ENCODE assay signal across 7 mouse cellular contexts in genomic region chr3:134239321-134239970, GRCm38 (mm10). TPM values are rescaled to one million over a fixed set of nuclear protein-coding genes. Genes with fewer than 3 reads are reported as not detected.
DNase-seq lines count a peak whose midpoint lies in the region; ATAC-seq lines count a peak whose summit lies in the region.

No protein-coding gene starts in this region.

- WGBS in intestine, embryonic 15.5 days = under 1% methylated on average over 37 of the region's 51 CpGs
- under 1% methylated on average over 44 of the region's 51 CpGs for WGBS in midbrain, embryonic 11.5 days
- WGBS in stomach, embryonic 14.5 days = 0% methylated on average over 46 of the region's 51 CpGs

- H3K4me2 ChIP-seq in intestine, embryonic 15.5 days (replicated peaks) = peak overlapping the region; percentile 95
- H3K4me2 ChIP-seq in midbrain, embryonic 11.5 days = peak overlapping the region; percentile 78
- peak overlapping the region; percentile 84 for H3K4me2 ChIP-seq in stomach, embryonic 14.5 days (replicated peaks; ENCODE audit: low read depth, low read length)

- H3K9ac ChIP-seq in intestine, embryonic 15.5 days = peak overlapping the region; percentile 54
- peak overlapping the region; percentile 76 for H3K9ac ChIP-seq in midbrain, embryonic 11.5 days (ENCODE audit: low read length)
- H3K9ac ChIP-seq in stomach, embryonic 14.5 days (replicated peaks; ENCODE audit: low read depth, low read length) = peak overlapping the region; percentile 79

- no peaks in the 10 kb centered on the region for H3K9me3 ChIP-seq in intestine, embryonic 15.5 days
- H3K9me3 ChIP-seq in midbrain, embryonic 11.5 days (ENCODE audit: control insufficient read depth, low read length) = no peaks in the 10 kb centered on the region
- H3K9me3 ChIP-seq in stomach, embryonic 14.5 days (ENCODE audit: control insufficient read depth, low read depth, low read length) = no peaks in the 10 kb centered on the region

- peak overlapping the region; percentile 70 for H3K4me3 ChIP-seq in intestine, embryonic 15.5 days (replicated peaks)
- peak overlapping the region; percentile 56 for H3K4me3 ChIP-seq in midbrain, embryonic 11.5 days (ENCODE audit: low read depth, low read length)
- H3K4me3 ChIP-seq in stomach, embryonic 14.5 days (ENCODE audit: low read depth, low read length) = peak overlapping the region; percentile 68

- H3K4me1 ChIP-seq in intestine, embryonic 15.5 days (replicated peaks) = peaks cover 7% of the 10 kb centered on the region; the same call in 1 of the 2 replicates
- H3K4me1 ChIP-seq in midbrain, embryonic 11.5 days (ENCODE audit: control insufficient read depth, insufficient read depth, low read length) = peaks cover 26% of the 10 kb centered on the region
- H3K4me1 ChIP-seq in stomach, embryonic 14.5 days (ENCODE audit: control insufficient read depth, insufficient read depth, low read length) = peaks cover 21% of the 10 kb centered on the region

- ATAC-seq in intestine, embryonic 15.5 days = peak; percentile 34
- ATAC-seq in midbrain, embryonic 11.5 days (ENCODE audit: low FRiP score) = peak; percentile 19
- no peak for ATAC-seq in stomach, embryonic 14.5 days (ENCODE audit: insufficient number of reproducible peaks, insufficient read depth, low FRiP score, low read depth)

- DNase-seq in adrenal gland, postnatal 10 days = peak; percentile 71
- peak; percentile 34 to 64 for DNase-seq in cerebellum, postnatal 4 days (ENCODE audit: low spot score in 2 of 2)
- DNase-seq in gastrocnemius, postnatal 25 days = peak; percentile 8
- peak; percentile 69 to 72 for DNase-seq in left cerebral cortex, postnatal 25 days (ENCODE audit: low spot score in 2 of 2)
- DNase-seq in midbrain, embryonic 11.5 days (ENCODE audit: low spot score, missing footprints) = peak; percentile 95

- no peaks in the 10 kb centered on the region for H3K36me3 ChIP-seq in intestine, embryonic 15.5 days
- peaks cover 3% of the 10 kb centered on the region; the same call in 1 of the 2 replicates for H3K36me3 ChIP-seq in midbrain, embryonic 11.5 days (ENCODE audit: control insufficient read depth, insufficient read depth, low read length)
- no peaks in the 10 kb centered on the region for H3K36me3 ChIP-seq in stomach, embryonic 14.5 days (ENCODE audit: control insufficient read depth, insufficient read depth, low read length)

- intact Hi-C loops in left cerebral cortex, postnatal 25 days (cut with DNase I) = loop anchor here (2.0 to 10.0 kb wide), 5 partner anchors 272 to 927 kb away; no protein-coding TSS in a partner anchor

- H3K27me3 ChIP-seq in intestine, embryonic 15.5 days (replicated peaks) = no peaks in the 10 kb centered on the region
- H3K27me3 ChIP-seq in midbrain, embryonic 11.5 days (ENCODE audit: control insufficient read depth, insufficient read depth, low read length) = no peaks in the 10 kb centered on the region
- H3K27me3 ChIP-seq in stomach, embryonic 14.5 days (ENCODE audit: control insufficient read depth, insufficient read depth, low read length) = no peaks in the 10 kb centered on the region

- H3K27ac ChIP-seq in intestine, embryonic 15.5 days = peak overlapping the region; percentile 82
- peak overlapping the region; percentile 96 for H3K27ac ChIP-seq in midbrain, embryonic 11.5 days (ENCODE audit: low read depth, low read length)
- peak overlapping the region; percentile 95 for H3K27ac ChIP-seq in stomach, embryonic 14.5 days (ENCODE audit: low read length)

RNA-seq across cellular contexts. Expression of gene Cxxc4, which starts 3.2 kb away (rescaled TPM):
- total RNA-seq in adrenal gland, postnatal 10 days (2021) = 1 to 10 TPM; 4.6 to 8.5 TPM
- under 1 TPM; 0.35 to 0.49 TPM for total RNA-seq in gastrocnemius, postnatal 25 days (2021)
- 2.8 and 3.8 TPM in 2 replicates for polyA plus RNA-seq in intestine, embryonic 15.5 days (2015; fragmentation: Nextera tagmentation; extraction: Ambion mirVana)
- 10 to 100 TPM; 25.4 to 26.0 TPM for total RNA-seq in left cerebral cortex, postnatal 25 days (2021)
- polyA plus RNA-seq in midbrain, embryonic 11.5 days (2014; fragmentation: Nextera tagmentation; extraction: Ambion mirVana) = 35.6 and 37.3 TPM in 2 replicates
- polyA plus RNA-seq in stomach, embryonic 14.5 days (2014; fragmentation: Nextera tagmentation; extraction: Ambion mirVana) = 10.6 and 11.2 TPM in 2 replicates

Comparison
In these comparisons a context has a peak if more than half of its experiments do, and no peak if none do; other contexts are left out.
1. DNase-seq: peak in every context shown above with its lines; median percentile 95 in midbrain, embryonic 11.5 days; 71 in adrenal gland, postnatal 10 days; 70 in left cerebral cortex, postnatal 25 days; 49 in cerebellum, postnatal 4 days; 8 in gastrocnemius, postnatal 25 days.